14 mouse cellular contexts compared by ENCODE assay signal in the genomic region with DNA sequence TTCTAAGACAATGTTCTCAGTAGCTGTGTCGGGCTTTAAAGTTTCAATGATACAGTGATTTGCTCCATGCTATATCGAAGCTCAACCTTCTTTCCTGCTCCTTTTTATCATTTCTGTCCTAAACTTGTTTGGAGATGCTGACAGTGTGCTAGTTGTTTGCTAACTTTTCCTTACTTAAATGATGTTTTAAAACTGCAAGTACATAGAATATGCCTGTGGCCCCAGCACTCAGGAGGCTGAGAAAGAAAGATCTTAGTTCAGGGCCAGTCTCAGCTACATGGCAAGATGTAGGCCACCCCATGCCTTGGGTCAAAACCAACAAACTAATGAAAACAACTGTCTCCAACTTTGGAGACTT. TPM values are rescaled to one million over a fixed set of nuclear protein-coding genes. Genes with fewer than 3 reads are reported as not detected.
"Had no signal": no experiment of that assay in that cellular context is flagged by ENCODE, and none has a peak within 500 bp of the region (broad histone marks: within the 10 kb centered on the region; RNA-seq: fewer than 3 reads in every experiment).

No protein-coding gene starts in this region.

- DNase-seq: kidney, adult 11 months; kidney, adult 9 months; kidney, postnatal 36 days; layer of hippocampus, adult 9-11 months; layer of hippocampus, postnatal 36 days; lung, adult 18-20 months; right cerebral cortex, adult 18-20 months; right cerebral cortex, postnatal 25 days; thymus, postnatal 25 days had no signal

- H3K9ac ChIP-seq: liver, embryonic 14.5 days had no signal

- H3K27ac ChIP-seq: kidney, postnatal 0 days; liver, embryonic 14.5 days had no signal

RNA-seq across cellular contexts. Expression of a gene that starts 1.7 kb away (rescaled TPM):
- polyA plus RNA-seq: kidney, postnatal 0 days; liver, adult 2 months; midbrain, embryonic 14.5 days; small intestine, adult 2 months had no signal
